Mouse (Mus musculus) small intestine, adult 2 months (tissue): ENCODE data around the gene Retn.

ENCODE experiments used
- CTCF ChIP-seq: fragments of 200-500 bp; IDR thresholded peaks from 2 replicates; pipeline ENCODE4 v1.5.1; 2012; ENCODE audit warnings: low read depth, mild to moderate bottlenecking, control low read depth, inconsistent platforms, low read length, moderate library complexity, mixed read lengths; ENCODE audit not compliant: insufficient replicate concordance, insufficient read length; ENCODE audit errors: extremely low read depth
- POLR2A ChIP-seq: fragments of 200-500 bp; IDR thresholded peaks from 2 replicates; pipeline ENCODE4 v1.6.1; 2012; ENCODE audit warnings: low read depth, mild to moderate bottlenecking, control low read depth, inconsistent platforms, low read length, moderate library complexity

DNA sequence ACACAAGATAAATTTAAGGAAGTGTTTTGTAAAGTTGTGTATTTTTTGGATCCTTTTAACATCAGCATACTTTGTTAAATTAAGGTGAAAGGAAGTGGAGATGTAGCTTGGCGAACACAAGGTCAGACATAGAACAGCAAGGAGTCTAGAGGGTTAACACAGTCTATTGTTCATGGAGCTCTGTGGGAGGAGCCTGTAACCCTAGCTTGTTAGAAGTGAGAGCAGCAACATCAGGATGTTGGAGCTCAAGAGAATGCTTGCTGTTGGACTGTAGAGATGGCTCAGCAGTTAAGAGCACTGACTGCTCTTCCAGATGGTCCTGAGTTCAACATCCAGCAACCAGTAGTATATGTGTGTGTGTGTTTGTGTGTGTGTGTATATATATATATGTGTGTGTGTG, 6.6 kb upstream of the Retn start:
- no peak for TF ChIP-seq POLR2A
- no peak for TF ChIP-seq CTCF
